Mouse (Mus musculus) cortical plate, adult 2 months (tissue): ENCODE results near the gene Lsm4.

Source experiments
- CTCF ChIP-seq: fragments of 200-500 bp; IDR thresholded peaks from 2 replicates; pipeline ENCODE4 v1.5.1; 2011; ENCODE audit warnings: mild to moderate bottlenecking, control low read depth, low read length; ENCODE audit not compliant: insufficient read depth; ENCODE audit errors: extremely low read depth
- POLR2A ChIP-seq: fragments of 200-500 bp; IDR thresholded peaks from 2 replicates; pipeline ENCODE4 v1.6.1; 2011; ENCODE audit warnings: mild to moderate bottlenecking, low read length, control low read depth; ENCODE audit not compliant: insufficient read depth; ENCODE audit errors: extremely low read depth

GRCm38 (mm10) chr8:70647343-70648163 is 25.5 kb upstream of the Lsm4 start:
- TF ChIP-seq POLR2A (no peak), CTCF (no peak)
